Mouse (Mus musculus) forebrain, postnatal 0 days (tissue): Measurements from ENCODE around the gene Idnk. TPM values are rescaled to one million over a fixed set of nuclear protein-coding genes. Genes with fewer than 3 reads are reported as not detected.

Source experiments
- ATAC-seq: fragments of 200-750 bp; cut with Nextera tagmentation; 2 replicates; pipeline ENCODE4 v1.8.0; 2017; ENCODE audit warnings: mild to moderate bottlenecking, moderate library complexity
- DNase-seq: peaks from one replicate; pipeline ENCODE4 v3.0.0-alpha.2; 2015
- H3K27ac ChIP-seq: fragments of 300-500 bp; sonication (generic); 2 replicates; pipeline ENCODE4 v1.5.1; 2014; ENCODE audit warnings: low read depth, mild to moderate bottlenecking, antibody characterized with exemption, low read length, moderate library complexity, mixed read lengths
- H3K27me3 ChIP-seq: fragments of 300-500 bp; sonication (generic); 2 replicates; pipeline ENCODE4 v1.6.1; 2014; ENCODE audit warnings: mild to moderate bottlenecking, low read length, mixed read lengths; ENCODE audit not compliant: insufficient read depth
- H3K36me3 ChIP-seq: fragments of 300-500 bp; sonication (generic); 2 replicates; pipeline ENCODE4 v1.6.1; 2014; ENCODE audit warnings: mild to moderate bottlenecking, moderate library complexity; ENCODE audit not compliant: insufficient read depth
- H3K4me1 ChIP-seq: fragments of 300-500 bp; sonication (generic); 2 replicates; pipeline ENCODE4 v1.6.1; 2014; ENCODE audit warnings: antibody characterized with exemption; ENCODE audit not compliant: insufficient read depth
- H3K4me2 ChIP-seq: fragments of 300-500 bp; sonication (generic); 2 replicates; pipeline ENCODE4 v1.6.1; 2014; ENCODE audit warnings: low read depth, mild to moderate bottlenecking, moderate library complexity
- H3K4me3 ChIP-seq: fragments of 300-500 bp; sonication (generic); 2 replicates; pipeline ENCODE4 v1.5.1; 2014; ENCODE audit warnings: low read depth, low read length, mixed read lengths
- H3K9ac ChIP-seq: fragments of 300-500 bp; sonication (generic); 2 replicates; pipeline ENCODE4 v1.6.1; 2014; ENCODE audit warnings: mild to moderate bottlenecking
- H3K9me3 ChIP-seq: fragments of 300-500 bp; sonication (generic); 2 replicates; pipeline ENCODE4 v1.6.1; 2016; ENCODE audit warnings: low read length
- CTCF ChIP-seq: sonication (generic); IDR thresholded peaks from 2 replicates; pipeline ENCODE4 v1.5.1; 2016; ENCODE audit warnings: antibody characterized with exemption, control low read depth, low read depth
- WGBS: fragments of 180-500 bp; shearing (Covaris S2); extraction: QIAGEN DNeasy Blood & Tissue Kit; methylation state at CpG from one replicate; pipeline ENCODE4 v1.1.7; 2014; 5-methylcytosine and 5-hydroxymethylcytosine counted together
- polyA plus RNA-seq: library from polyadenylated mRNA; unstranded; fragments of >200 nt; fragmentation: Nextera tagmentation; extraction: Ambion mirVana; gene quantifications from 2 replicates; pipeline ENCODE4 v1.2.1, GENCODE M21; 2015
- total RNA-seq: library from RNA; depleted of rRNA; stranded (reverse); fragments of >200 nt; gene quantifications from 2 replicates; pipeline ENCODE4 v1.2.3, GENCODE M21; 2014; rRNA removed

Gene Idnk
- total and polyA plus RNA-seq, 2 experiments from 2014 or later: 20.0 to 46.9 TPM

DNA sequence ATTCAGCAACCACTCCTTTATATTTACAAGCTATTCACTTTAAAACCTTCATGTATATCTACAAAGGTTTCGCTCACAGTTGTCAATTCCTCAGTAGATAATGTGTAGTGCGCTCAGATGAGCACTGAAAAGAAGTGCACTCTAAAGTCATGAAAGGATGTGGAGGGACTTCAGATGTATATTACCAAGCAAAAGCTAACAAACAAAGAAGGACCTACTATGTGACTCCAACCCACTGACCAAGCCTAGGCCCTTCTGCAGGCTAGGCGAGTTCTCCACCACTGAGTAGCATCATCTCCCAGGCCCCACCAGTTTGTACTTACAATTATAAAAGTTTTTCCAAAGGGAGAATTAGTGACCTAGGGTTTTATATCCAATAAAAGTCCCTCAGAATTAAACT, 46.8 kb downstream of the Idnk start:
- H3K4me2 ChIP-seq: no peak overlapping the region
- H3K4me1 ChIP-seq: no peaks in the 10 kb centered on the region
- ATAC-seq: no peak
- no peaks in the 10 kb centered on the region for H3K36me3 ChIP-seq
- WGBS: 98% methylated on average over 3 of the region's 3 CpGs
- H3K9me3 ChIP-seq: no peaks in the 10 kb centered on the region
- H3K27ac ChIP-seq: no peak overlapping the region
- no peak overlapping the region for H3K4me3 ChIP-seq
- H3K27me3 ChIP-seq: no peaks in the 10 kb centered on the region
- DNase-seq: no peak
- H3K9ac ChIP-seq: no peak overlapping the region
- no peak for TF ChIP-seq CTCF

DNA sequence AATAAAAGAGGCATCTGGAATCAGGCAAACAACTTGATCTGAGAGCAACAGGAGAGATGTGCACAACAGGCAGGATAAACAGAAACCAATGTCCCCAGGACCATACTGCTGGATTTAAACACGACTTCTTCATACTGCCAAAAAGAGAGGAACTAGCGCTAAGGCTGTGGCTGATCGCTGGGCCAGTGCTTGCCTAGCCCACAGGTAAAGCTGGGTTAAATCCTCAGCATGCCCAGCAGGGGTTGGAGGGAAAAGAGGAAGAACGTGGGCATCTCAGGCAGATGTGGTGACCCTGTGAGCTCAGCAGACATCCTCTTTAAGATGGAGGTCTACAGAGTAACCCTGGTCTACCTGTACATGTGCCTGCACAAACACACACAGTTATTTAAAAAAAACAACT, 47.5 kb downstream of the Idnk start:
- TF ChIP-seq CTCF: no peak
- Histone ChIP-seq H3K4me1 (no peaks in the 10 kb centered on the region), H3K27me3 (no peaks in the 10 kb centered on the region), H3K4me2 (no peak overlapping the region), H3K9ac (no peak overlapping the region), H3K27ac (no peak overlapping the region), H3K9me3 (no peaks in the 10 kb centered on the region), H3K4me3 (no peak overlapping the region), H3K36me3 (no peaks in the 10 kb centered on the region)
- WGBS: 64% methylated on average over 4 of the region's 4 CpGs
- no peak for DNase-seq
- no peak for ATAC-seq

DNA sequence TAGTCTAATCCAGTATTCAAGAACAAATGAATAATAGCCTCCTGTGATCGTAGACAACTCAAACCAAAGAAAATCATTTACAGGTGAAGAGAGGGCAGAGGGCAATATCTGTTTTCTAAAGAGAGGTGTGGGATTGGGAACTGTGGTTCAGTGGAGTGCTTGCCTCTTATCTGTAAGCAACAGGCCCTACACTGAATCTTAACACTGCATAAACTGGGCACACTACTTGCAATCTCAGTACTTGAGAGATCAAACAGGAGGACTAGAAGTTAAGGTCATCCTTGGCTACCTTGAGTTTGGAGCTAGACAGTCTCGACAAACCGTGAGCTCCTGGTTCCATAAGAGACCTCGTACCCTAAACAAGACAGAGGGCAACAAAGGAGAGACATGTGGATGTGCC, 48.6 kb downstream of the Idnk start:
- ATAC-seq (no peak), DNase-seq (no peak)
- no peak for TF ChIP-seq CTCF
- Histone ChIP-seq H3K4me1 (no peaks in the 10 kb centered on the region), H3K27ac (no peak overlapping the region), H3K27me3 (no peaks in the 10 kb centered on the region), H3K9me3 (no peaks in the 10 kb centered on the region), H3K36me3 (no peaks in the 10 kb centered on the region), H3K4me2 (no peak overlapping the region), H3K9ac (no peak overlapping the region), H3K4me3 (no peak overlapping the region)
- 90% methylated on average over 4 of the region's 4 CpGs for WGBS

DNA sequence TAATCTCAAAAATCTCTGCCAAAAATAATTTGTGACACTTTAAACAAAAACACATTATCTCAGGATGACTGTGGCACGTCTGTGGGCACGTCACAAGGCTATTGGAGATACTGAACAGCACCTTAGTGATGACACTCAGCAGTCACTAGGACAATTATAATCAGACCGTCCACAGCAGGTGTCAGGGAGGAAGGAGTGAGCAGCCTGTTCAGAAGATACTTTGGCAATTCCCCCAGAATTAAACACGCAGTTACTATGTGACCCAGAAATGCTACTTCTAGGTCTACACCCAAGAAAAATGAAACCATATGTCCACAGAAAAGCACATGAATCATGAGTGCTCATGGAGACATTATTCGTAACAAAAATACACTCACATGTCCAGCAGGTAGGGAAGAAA, 53.0 kb downstream of the Idnk start:
- H3K4me1 ChIP-seq: peaks cover 13% of the 10 kb centered on the region
- DNase-seq: no peak

DNA sequence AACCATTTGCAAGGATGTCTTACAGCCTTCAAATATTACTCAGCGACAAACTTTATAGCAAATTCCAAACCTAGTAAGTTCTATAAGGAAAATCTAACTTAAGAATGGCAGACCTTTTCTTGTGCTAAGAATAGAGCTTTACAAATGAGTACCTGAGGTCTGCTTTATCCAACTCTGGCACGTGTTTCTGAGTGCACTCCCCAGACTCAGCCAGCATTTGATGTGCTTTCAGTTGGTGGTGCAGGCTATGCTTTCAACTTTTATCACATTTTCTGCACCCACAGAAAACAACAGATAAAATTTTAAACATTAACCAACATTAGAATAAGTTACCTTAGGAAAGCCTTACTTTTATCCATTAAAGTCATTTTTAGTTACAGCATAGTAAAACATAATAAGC, 55.1 kb downstream of the Idnk start:
- Histone ChIP-seq H3K4me3 (no peak overlapping the region), H3K27ac (no peak overlapping the region)

More for the DNA sequence above, 53.0 kb downstream of the Idnk start:
- H3K27ac ChIP-seq: no peak overlapping the region
- H3K9me3 ChIP-seq: no peaks in the 10 kb centered on the region
- no peaks in the 10 kb centered on the region for H3K27me3 ChIP-seq
- no peak overlapping the region for H3K9ac ChIP-seq
- H3K4me2 ChIP-seq: no peak overlapping the region
- 67% methylated on average over 5 of the region's 5 CpGs for whole genome bisulfite sequencing
- no peaks in the 10 kb centered on the region for H3K36me3 ChIP-seq
- ATAC-seq: no peak
- no peak overlapping the region for H3K4me3 ChIP-seq
- TF ChIP-seq CTCF: no peak

DNA sequence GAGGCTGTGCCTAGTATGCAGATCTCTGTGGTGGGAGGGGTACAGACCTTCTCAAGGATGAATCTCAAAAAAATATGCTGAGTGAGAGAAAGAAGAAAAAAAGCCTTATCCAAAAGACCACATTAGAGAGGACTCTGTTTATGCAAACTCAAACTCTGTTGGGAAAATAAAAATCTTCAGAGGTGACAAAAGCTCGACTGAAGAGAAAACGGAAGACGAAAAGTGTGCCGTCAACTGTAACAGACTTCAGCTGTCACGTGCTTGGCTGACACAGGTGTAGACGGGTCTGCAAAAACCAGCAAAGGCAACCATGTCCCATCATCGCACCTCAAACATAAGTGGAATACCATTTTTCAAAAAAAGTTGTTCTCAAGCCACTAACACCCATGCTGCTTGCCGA, 56.4 kb downstream of the Idnk start:
- no peak for TF ChIP-seq CTCF

More for the DNA sequence above, 55.1 kb downstream of the Idnk start:
- TF ChIP-seq CTCF: no peak
- H3K4me1 ChIP-seq: peaks cover 17% of the 10 kb centered on the region
- ATAC-seq (no peak), DNase-seq (no peak)
- H3K4me2 ChIP-seq: no peak overlapping the region
- H3K36me3 ChIP-seq: no peaks in the 10 kb centered on the region
- no peaks in the 10 kb centered on the region for H3K9me3 ChIP-seq
- no peak overlapping the region for H3K9ac ChIP-seq
- no peaks in the 10 kb centered on the region for H3K27me3 ChIP-seq
- WGBS: 70% methylated on average over 2 of the region's 2 CpGs

More for the DNA sequence above, 56.4 kb downstream of the Idnk start:
- no peaks in the 10 kb centered on the region for H3K36me3 ChIP-seq
- WGBS: 57% methylated on average over 8 of the region's 8 CpGs
- no peak overlapping the region for H3K9ac ChIP-seq
- ATAC-seq (no peak), DNase-seq (no peak)
- H3K4me2 ChIP-seq: peak overlapping the region; percentile 79
- no peaks in the 10 kb centered on the region for H3K9me3 ChIP-seq
- H3K4me3 ChIP-seq: no peak overlapping the region
- H3K27ac ChIP-seq: no peak overlapping the region
- peaks cover 17% of the 10 kb centered on the region for H3K4me1 ChIP-seq
- H3K27me3 ChIP-seq: no peaks in the 10 kb centered on the region

Other genes with a start within 250 kb of the Idnk start
- gene Spock1, start 249.3 kb upstream of the Idnk start, total RNA-seq: 46.5 and 69.4 TPM in 2 replicates
- gene Spock1, start 249.3 kb upstream of the Idnk start, polyA plus RNA-seq: 60.5 and 64.6 TPM in 2 replicates
- gene Klhl3, start 44.1 kb upstream of the Idnk start, total RNA-seq: 11.9 and 12.2 TPM in 2 replicates
- gene Klhl3, start 44.1 kb upstream of the Idnk start, polyA plus RNA-seq: 7.6 and 12.6 TPM in 2 replicates
- gene Hnrnpa0, start 29.1 kb upstream of the Idnk start, total RNA-seq: 197 and 234 TPM in 2 replicates
- gene Hnrnpa0, start 29.1 kb upstream of the Idnk start, polyA plus RNA-seq: 76.5 and 86.6 TPM in 2 replicates
- 125 and 172 TPM in 2 replicates for gene Ubqln1, start 58.0 kb downstream of the Idnk start, total RNA-seq
- 85.9 and 118 TPM in 2 replicates for gene Ubqln1, start 58.0 kb downstream of the Idnk start, polyA plus RNA-seq
- gene Gkap1, start 118.0 kb downstream of the Idnk start, total RNA-seq: 21.0 and 26.3 TPM in 2 replicates
- gene Gkap1, start 118.0 kb downstream of the Idnk start, polyA plus RNA-seq: 26.1 and 27.4 TPM in 2 replicates
- gene Kif27, start 201.5 kb downstream of the Idnk start, total RNA-seq: 2.3 and 5.2 TPM in 2 replicates
- 0.82 and 2.0 TPM in 2 replicates for gene Kif27, start 201.5 kb downstream of the Idnk start, polyA plus RNA-seq
- gene 2210016F16Rik, start 227.6 kb downstream of the Idnk start, total RNA-seq: 16.0 and 16.8 TPM in 2 replicates
- 14.2 TPM in 2 replicates for gene 2210016F16Rik, start 227.6 kb downstream of the Idnk start, polyA plus RNA-seq
- gene Rmi1, start 244.6 kb downstream of the Idnk start, total RNA-seq: 14.0 and 20.8 TPM in 2 replicates
- gene Rmi1, start 244.6 kb downstream of the Idnk start, polyA plus RNA-seq: 14.2 and 18.7 TPM in 2 replicates
- gene Hnrnpk, start 245.7 kb downstream of the Idnk start, total RNA-seq: 737 and 787 TPM in 2 replicates
- gene Hnrnpk, start 245.7 kb downstream of the Idnk start, polyA plus RNA-seq: 1,083 and 1,166 TPM in 2 replicates